Mouse (Mus musculus): ENCODE results near the gene Shox2.

Gene Shox2

DNA sequence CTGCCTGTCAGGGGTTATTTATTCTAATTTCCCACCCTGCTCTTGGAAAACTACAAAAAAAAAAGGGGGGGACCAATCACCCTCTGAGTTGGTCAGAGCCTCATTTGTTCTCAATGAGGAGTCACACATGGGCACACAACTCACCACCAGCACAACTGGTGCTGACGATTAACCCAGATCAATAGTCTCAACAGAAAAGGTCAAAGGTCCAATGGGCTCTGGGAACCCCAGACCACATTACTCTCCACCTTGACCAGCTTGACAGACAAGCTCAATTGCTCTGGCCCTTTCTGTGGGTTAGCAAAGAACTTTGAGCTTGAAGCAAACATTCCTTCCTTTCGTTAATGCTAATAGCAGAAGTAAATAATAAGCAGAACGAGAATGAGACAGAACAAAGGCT lies 16.7 kb downstream of the Shox2 start:
- DNase-seq (ENCODE audit: extremely low spot score, low spot score) = no peak

GRCm38 (mm10) chr3:66959972-66960371 lies 21.6 kb downstream of the Shox2 start:
- no peak for DNase-seq (ENCODE audit: extremely low spot score, low spot score)

DNA sequence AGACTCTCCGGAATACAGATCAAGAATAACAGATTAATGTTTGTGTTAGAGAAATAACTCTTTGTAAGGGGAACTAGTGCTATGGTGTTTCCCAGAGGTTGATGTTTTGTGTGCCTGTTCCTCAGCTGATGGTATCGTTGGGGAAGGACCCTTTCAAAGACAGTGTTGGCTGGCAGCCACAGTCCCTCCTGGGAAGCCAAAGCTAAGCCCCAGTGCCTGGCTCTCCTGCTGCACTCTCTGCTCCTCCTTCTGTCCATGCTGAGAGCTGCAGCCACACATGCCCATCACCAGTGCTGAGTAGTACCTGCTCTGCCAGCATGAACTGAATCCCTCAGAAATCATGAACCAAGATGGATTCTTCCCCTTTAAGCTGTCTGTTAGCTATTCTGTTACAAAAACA lies 26.4 kb downstream of the Shox2 start:
- no peak for DNase-seq (ENCODE audit: extremely low spot score, low spot score)

- DNase-seq (ENCODE audit: extremely low spot score, low spot score) = no peak
Measured at GRCm38 (mm10) chr3:66939675-66940074, 41.9 kb downstream of the Shox2 start.

GRCm38 (mm10) chr3:66922436-66922835 lies 59.1 kb downstream of the Shox2 start:
- DNase-seq (ENCODE audit: extremely low spot score, low spot score) = no peak

All from neural tube, embryonic 10.5 days (tissue).